Mouse (Mus musculus): ENCODE measurements at regions not wholly inside any gene's neighbourhood (a gene's known extent, or its start where the extent isn't known, plus 50 kb on each side); places are given as distances from the start of the nearest gene placed in this dataset.

GRCm38 (mm10) chr17:84107497-84107896 is 80.2 kb downstream of the Zfp36l2 start:
- DNase-seq: no peak

DNA sequence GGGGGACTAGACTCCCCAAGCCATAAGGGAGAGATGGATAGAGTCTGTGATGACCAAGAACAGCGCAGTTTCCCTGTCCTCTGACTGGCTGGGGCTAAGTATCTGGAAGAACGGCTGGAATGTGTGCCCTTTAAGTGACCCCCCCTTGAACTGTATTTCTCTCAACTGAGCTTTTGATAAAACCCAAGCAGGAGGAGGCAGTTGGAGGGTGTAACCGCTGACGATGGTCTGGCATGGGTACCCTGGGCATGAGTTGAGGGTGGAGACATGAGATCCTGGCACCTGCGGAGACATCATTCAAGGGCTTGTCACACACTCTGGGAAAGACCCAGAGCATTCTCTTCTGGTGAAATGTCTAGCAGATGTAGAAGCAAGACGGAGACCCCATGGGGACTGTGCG is 83.5 kb downstream of the Zfp36l2 start:
- DNase-seq: no peak

- no peak for DNase-seq
Measured at GRCm38 (mm10) chr17:84103344-84103743, 84.4 kb downstream of the Zfp36l2 start.

DNA sequence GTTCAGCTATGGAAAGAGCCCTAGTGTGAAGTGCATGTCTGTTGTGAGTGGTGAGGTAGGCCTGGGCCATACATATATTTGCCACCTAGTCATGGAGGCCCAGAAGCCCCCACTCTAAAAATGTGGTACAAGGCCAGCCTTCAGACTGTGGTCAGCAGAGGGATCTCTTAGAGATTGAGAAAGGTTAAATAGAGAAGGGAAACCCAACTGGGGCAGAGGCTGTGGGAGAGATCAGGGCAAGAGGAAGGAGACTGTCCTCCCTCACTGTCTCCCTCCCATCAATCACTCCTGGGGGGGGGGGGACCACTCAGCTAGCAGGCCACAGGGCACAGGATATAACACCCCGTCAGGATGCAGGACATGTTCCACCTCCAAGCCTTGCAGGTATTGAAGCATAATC is 86.1 kb downstream of the Zfp36l2 start:
- DNase-seq: no peak

- peak; percentile 57 to 65 for DNase-seq
Measured at GRCm38 (mm10) chr17:84100523-84100922, 87.2 kb downstream of the Zfp36l2 start.

DNA sequence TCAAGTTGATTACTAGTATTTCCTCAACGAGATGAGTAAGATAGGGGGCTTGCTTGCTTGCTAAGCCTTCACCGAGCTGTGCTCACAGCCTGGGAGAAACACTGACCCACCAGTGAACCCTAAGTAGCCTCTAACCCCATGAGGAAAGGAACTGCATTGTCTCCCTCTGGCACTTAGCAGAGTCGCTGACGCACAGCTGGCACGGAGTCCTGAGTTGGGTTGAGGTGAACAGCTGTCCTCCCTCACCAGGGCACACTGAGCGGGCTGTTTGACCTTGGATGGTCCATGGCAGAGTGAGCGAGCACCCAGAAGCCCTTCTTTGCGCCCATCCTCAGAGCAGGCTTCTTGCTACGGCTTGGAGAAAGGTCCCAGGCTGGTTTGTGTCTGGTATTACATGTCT is 88.0 kb downstream of the Zfp36l2 start:
- DNase-seq: peak; percentile 36 to 47

GRCm38 (mm10) chr17:84097871-84098430 is 89.8 kb downstream of the Zfp36l2 start:
- DNase-seq: no peak

- no peak for DNase-seq
Measured at GRCm38 (mm10) chr17:84097286-84097685, 90.5 kb downstream of the Zfp36l2 start.

DNA sequence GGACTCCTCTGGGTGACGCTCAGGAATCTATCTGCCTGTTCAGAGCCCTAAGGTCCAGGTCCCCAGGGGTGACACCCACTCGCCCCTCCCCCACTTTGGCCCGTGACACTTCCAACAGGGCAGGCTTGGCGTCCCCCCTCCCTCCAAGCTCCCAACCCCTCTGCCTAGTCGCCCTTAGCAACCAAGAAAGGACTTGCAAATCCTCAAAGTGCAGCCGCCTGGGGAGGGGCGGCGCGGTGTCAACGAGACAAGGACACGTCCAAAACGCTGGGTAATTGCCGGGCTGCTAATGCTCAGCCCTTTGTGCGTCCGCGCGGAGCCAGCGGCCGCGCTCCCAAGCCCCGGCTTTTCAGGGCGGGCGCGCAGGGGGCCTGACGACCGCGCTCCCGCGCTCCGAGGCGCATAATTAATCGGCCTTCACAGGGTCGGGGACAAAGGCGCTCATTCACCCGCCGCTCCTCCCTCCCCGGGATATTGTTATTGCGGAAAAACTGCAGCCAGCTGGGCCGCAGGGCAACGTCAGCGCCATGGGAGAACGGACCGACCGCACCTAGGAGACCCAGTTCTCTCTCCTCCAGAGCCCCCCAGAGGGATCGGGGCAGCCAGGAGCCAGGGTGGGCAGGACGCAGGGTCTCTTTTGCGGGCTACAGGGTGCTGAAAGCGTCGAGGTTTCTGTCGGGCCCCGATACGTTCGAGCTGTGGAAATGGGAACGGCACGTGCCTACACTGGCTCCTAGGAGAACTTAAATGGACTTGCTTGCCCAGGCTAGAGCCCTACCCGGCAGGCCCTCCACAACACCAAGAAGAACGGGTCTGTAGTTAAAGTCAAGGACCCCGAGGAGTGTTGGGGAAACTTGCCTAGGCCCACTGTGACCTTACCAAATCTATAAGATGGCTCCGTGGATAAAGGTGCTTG is 91.1 kb downstream of the Zfp36l2 start:
- peak; percentile 75 to 86 for DNase-seq

- DNase-seq: no peak
Measured at GRCm38 (mm10) chr17:84095829-84096228, 91.9 kb downstream of the Zfp36l2 start.

DNA sequence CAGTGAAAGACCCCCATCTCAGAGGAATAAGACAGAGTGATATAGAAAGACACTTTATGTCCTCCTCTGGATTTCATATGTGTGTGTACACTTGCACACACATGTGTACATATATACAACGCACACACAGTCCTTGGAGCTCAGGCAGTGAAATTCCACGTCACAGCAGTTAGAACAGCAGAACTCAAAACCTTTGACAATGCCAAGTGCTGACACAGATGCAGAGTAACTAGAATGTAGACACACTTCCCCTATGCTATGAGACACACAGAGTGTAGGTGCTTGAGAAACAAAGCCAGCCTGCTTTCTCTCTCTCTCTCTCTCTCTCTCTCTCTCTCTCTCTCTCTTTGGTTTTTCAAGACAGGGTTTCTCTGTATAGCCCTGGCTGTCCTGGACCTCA is 92.7 kb downstream of the Zfp36l2 start:
- no peak for DNase-seq

- DNase-seq: no peak
Measured at GRCm38 (mm10) chr17:84086394-84086793, 101.4 kb downstream of the Zfp36l2 start.

DNA sequence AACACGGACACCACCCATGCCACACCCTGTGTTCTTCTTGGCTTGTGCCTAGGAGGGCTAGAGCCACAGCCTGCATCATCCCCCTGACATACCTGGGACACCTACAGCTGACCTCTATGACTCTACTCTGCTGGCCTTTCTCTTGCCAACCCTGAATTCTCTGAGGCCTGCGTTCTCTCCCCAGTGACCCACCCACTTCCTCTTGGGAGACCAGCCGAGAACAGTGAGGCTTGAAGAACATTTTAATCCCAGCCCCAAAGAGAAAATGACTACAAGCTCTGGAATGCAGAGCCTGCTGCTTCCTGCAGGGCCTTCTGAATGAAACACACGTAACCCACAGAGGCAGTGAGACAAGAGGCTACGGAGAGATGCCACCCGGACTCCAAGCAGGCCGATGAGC is 102.0 kb downstream of the Zfp36l2 start:
- DNase-seq: peak; percentile 47 to 68

DNA sequence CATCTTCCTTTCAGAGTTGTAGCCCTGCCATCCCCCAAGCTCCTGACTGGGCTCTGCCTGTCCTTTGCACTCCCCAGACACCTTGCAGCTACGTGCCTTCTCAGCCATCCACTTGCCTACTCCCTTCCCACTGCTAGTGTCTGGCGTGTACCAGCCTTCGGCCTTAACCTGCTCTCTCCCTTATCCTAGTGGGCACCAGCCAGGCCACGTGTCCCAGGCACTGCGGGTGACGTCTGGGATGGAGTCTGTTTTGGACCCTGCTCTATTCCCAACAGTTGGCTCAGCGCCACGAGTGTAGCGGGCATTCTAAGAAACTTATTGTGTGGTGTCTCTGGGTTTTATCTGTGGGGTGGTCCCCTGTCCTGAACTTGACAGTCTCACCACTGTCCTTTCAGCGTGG is 102.5 kb downstream of the Zfp36l2 start:
- peak in 1 of 2 experiments; percentile 27 for DNase-seq

- DNase-seq: peak; percentile 43 to 66
Measured at GRCm38 (mm10) chr17:84083307-84084263, 104.2 kb downstream of the Zfp36l2 start.

DNA sequence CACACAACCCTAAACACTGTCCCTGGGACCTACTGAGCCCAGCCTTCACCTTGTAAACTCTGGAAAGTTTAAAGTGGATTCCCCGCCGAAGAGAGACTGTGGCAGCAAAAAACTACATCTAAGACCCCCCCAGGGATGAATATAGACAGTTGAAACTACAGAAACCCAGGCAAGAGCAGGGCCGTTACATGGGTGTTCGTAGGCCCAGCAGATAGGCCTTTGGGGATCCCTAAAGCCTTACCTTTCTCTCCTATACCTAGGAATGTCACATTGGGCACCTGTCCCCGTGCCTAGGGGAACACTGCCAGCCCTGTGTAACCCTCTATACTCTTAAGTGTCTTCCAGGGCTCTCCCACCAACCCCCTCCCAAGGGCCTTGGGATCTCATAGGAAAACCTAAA is 105.2 kb downstream of the Zfp36l2 start:
- DNase-seq: no peak

- peak; percentile 67 to 78 for DNase-seq
Measured at GRCm38 (mm10) chr17:84081751-84082352, 105.9 kb downstream of the Zfp36l2 start.

DNA sequence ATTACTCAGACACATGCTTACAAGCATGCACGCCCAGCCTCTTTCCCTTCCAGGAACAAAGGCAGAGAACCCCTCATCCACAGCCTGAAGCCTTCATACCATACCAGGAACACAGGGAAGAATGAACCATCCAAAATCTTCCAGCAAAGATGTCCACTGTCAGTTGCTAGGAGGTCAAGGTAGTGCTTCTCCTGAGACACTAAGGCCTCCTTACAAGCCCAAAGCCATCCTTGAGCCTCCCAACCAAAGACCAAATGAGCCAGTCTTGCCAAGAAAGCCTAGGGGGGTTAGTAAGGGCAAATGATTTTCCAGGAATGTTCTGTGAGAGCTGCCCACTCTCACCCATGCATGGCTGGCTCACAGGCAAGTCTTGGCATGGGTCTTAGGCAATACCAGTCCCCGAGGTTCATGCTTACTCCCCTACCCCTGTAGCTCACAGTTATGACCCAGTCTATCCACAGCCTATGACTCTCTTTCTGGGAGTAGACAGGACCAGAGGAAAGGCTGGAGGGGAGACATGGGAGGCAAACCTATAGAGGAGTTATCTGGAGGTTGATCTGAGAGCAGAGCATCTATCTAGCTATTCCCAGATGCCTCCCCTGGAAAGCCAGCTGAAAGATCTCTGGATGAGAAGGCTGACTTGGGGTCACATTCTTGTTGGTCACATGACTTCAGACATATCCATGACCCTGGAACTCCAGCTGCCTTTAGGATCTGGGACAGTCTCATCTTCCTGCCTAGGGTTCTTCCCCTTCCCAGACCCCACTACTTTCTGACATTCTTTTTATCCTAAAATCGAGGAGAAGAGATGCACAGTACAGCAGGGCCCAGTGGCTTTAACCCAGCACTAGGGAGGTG is 112.4 kb downstream of the Zfp36l2 start:
- DNase-seq: peak in 1 of 2 experiments; percentile 37

GRCm38 (mm10) chr17:84074000-84074782 is 113.6 kb downstream of the Zfp36l2 start:
- peak; percentile 41 to 67 for DNase-seq

GRCm38 (mm10) chr17:84072426-84073030 is 115.2 kb downstream of the Zfp36l2 start:
- DNase-seq: no peak
